Mouse (Mus musculus): ENCODE results near the gene Thoc6. TPM values are rescaled to one million over a fixed set of nuclear protein-coding genes. Genes with fewer than 3 reads are reported as not detected.
A peak's percentile ranks its signal among the peaks of the same experiment; 100 is the strongest.

Thoc6 gene
- total and polyA plus RNA-seq, 2 experiments = 6.0 to 10.3 TPM

DNA sequence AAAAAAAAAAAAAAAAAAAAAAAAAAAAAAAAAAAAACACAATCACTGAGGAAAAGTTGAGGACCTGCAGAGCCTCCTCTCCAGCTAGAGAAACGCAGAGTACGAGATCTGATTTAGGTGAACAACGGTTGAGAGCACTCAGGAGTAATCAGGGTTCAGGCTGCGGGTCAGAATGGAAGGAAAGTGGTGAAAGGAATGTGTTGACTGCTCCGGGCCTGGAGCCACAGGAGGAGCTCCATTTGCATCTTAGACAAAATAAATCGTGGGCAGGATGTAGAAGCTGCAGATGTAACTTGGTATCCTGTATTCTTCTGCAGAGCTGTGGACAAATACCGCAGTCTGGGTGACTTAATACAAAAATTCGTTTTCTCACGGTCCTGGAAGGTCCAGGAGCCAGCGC, 27.8 kb downstream of the Thoc6 start:
- TF ChIP-seq CTCF (IDR thresholded peaks at IDR 0.05; ENCODE audit: low read depth, low read length) (no peak), POLR2A (IDR thresholded peaks at IDR 0.05; ENCODE audit: extremely low read depth, insufficient read depth, low read length) (no peak)
- H3K79me2 ChIP-seq (ENCODE audit: control insufficient read depth, insufficient read depth, low read length) = no peaks in the 10 kb centered on the region
- H3K4me1 ChIP-seq (ENCODE audit: control insufficient read depth, insufficient read depth, low read length) = peaks cover 2% of the 10 kb centered on the region; the same call in 1 of the 2 replicates
- H3K9ac ChIP-seq (ENCODE audit: low read depth, low read length) = no peak overlapping the region
- peaks cover 13% of the 10 kb centered on the region for H3K27me3 ChIP-seq (ENCODE audit: control insufficient read depth, insufficient read depth, low read length)
- DNase-seq (ENCODE audit: extremely low read depth, low read depth, low spot score) = no peak
- H3K4me3 ChIP-seq (ENCODE audit: insufficient read depth, low read depth, low read length) = no peak overlapping the region
- no peak overlapping the region for H3K27ac ChIP-seq (replicated peaks; ENCODE audit: insufficient read depth, low read depth, low read length)
- WGBS = 49% methylated on average over 10 of the region's 10 CpGs
- H3K36me3 ChIP-seq (ENCODE audit: control insufficient read depth, insufficient read depth, low read length) = no peaks in the 10 kb centered on the region

DNA sequence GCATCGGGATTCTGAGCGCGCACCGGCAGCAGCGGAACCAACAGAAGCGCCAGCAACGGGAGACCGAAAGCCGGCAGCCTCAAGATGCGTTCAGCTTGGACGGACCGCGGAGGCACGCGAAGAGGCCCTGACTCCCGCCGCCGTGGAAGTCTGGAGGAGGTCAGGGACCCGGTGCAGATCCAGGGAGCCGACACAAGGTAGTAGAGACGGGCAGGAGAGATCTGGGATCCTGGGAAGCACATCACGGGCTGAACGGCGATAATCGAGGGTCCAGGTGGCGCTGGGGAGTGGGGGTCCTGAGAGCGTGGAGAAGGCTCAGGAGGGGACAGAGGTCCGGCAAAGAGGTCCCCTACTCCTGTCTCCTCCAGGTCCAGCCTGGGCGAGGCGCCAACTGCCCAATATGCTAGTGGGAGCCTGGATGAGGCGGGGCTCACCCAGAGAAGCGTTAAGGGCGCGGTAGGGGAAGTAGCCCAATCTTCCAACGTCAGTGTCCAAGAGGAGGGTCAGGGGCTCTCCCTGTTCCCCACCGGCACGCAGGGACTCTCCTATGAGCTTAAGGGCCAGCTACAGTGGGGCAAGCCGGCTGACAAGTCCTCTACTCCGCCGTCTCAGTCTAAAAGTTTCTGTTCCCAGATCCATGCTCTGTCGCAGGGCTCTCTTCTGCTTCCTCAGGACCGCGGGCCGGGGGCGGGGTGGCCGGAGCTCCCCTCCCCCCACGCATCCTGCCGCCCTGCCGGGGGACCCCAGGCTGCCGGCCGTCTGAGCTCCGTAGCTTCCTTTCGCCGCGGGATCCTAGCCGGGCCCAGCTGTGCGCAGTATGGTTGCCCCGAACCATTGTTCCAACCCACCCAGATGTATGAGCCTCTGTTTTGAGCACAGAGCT, 28.8 kb downstream of the Thoc6 start, which contains the start of gene Mmp25:
Mmp25 (minus strand) TSS at position 665 of the 883 bp plus-strand sequence.
- no peak for TF ChIP-seq POLR2A (IDR thresholded peaks at IDR 0.05; ENCODE audit: extremely low read depth, insufficient read depth, low read length)
- TF ChIP-seq CTCF (IDR thresholded peaks at IDR 0.05; ENCODE audit: low read depth, low read length) = no peak
- Histone ChIP-seq H3K79me2 (ENCODE audit: control insufficient read depth, insufficient read depth, low read length) (no peaks in the 10 kb centered on the region), H3K27ac (replicated peaks; ENCODE audit: insufficient read depth, low read depth, low read length) (no peak within 1 kb of the TSS), H3K9ac (ENCODE audit: low read depth, low read length) (peak within 1 kb of the TSS; percentile 28; the same call in 1 of the 2 replicates), H3K36me3 (ENCODE audit: control insufficient read depth, insufficient read depth, low read length) (no peaks in the 10 kb centered on the region), H3K4me1 (ENCODE audit: control insufficient read depth, insufficient read depth, low read length) (peaks cover 2% of the 10 kb centered on the region; the same call in 1 of the 2 replicates), H3K27me3 (ENCODE audit: control insufficient read depth, insufficient read depth, low read length) (peaks cover 13% of the 10 kb centered on the region), H3K4me3 (ENCODE audit: insufficient read depth, low read depth, low read length) (peak within 1 kb of the TSS; percentile 50; the same call in 1 of the 2 replicates)
- 2% methylated on average over 58 of the region's 58 CpGs for WGBS
- no peak for DNase-seq (ENCODE audit: extremely low read depth, low read depth, low spot score)

DNA sequence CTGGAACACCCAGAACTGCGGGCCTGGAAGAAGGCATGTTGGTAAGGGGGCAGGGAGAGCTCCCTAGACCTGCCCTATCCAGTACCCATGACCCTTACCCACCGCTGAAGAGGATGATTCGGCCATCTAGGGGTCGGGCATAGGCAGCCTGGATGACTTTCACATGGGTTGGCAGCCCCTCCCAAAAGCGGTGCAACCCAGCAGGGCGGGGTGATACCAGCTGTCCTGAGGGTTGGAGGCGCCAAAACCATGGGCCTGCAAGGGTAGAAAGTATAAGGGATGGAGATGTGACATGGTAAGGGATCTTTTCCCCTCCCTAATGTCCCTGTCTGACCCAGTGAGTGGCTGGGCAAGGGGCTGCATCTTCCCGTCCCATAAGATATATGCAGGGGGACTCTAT, 42.4 kb downstream of the Thoc6 start:
- H3K4me3 ChIP-seq (ENCODE audit: insufficient read depth, low read depth, low read length) = no peak overlapping the region
- WGBS = 75% methylated on average over 8 of the region's 8 CpGs
- H3K4me1 ChIP-seq (ENCODE audit: control insufficient read depth, insufficient read depth, low read length) = no peaks in the 10 kb centered on the region
- TF ChIP-seq POLR2A (IDR thresholded peaks at IDR 0.05; ENCODE audit: extremely low read depth, insufficient read depth, low read length) = no peak
- no peak for TF ChIP-seq CTCF (IDR thresholded peaks at IDR 0.05; ENCODE audit: low read depth, low read length)
- no peaks in the 10 kb centered on the region for H3K36me3 ChIP-seq (ENCODE audit: control insufficient read depth, insufficient read depth, low read length)
- no peak overlapping the region for H3K9ac ChIP-seq (ENCODE audit: low read depth, low read length)
- no peaks in the 10 kb centered on the region for H3K79me2 ChIP-seq (ENCODE audit: control insufficient read depth, insufficient read depth, low read length)
- H3K27ac ChIP-seq (replicated peaks; ENCODE audit: insufficient read depth, low read depth, low read length) = no peak overlapping the region
- DNase-seq (ENCODE audit: extremely low read depth, low read depth, low spot score) = no peak
- no peaks in the 10 kb centered on the region for H3K27me3 ChIP-seq (ENCODE audit: control insufficient read depth, insufficient read depth, low read length)

DNA sequence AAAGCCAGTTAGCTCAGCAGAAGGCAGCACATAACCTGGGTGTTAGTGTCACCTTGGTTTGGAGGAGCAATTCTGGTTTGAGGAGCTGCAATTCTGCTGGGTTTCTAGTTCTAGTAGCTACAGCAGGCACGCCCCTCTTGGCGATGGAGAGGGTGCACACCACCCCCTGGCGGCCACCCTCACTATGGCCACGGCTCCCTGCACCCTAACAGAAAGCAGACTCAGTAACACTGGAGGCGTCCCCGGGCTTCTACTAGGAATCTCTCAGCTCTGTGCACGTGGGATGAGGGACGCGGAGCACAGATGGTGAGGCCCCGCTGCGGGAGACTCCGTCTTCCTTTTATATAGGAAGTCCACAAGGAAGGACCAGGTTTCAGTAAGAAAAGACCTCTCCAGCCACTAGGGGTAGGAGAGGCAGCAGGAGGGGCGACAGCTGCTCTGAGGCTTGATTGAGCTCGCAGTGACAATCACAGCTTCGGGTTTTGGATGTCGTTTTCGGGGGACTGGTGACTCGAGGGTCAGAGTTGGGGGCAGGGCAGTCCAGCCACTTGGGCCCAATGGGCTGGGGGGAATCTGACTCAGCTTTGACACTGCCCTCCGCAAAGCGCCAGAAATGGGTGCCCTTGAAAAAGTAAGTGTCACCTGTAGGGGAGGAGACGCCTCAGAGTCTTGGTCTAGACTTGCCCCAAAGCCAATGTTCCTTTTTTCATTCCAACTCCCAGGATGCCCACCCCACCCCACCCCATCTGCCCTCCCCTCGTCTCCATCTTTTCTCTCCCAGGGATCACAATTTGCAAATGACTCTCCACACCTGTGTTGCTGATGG, 43.3 kb downstream of the Thoc6 start:
- no peak overlapping the region for H3K4me3 ChIP-seq (ENCODE audit: insufficient read depth, low read depth, low read length)
- H3K4me1 ChIP-seq (ENCODE audit: control insufficient read depth, insufficient read depth, low read length) = no peaks in the 10 kb centered on the region
- no peak overlapping the region for H3K27ac ChIP-seq (replicated peaks; ENCODE audit: insufficient read depth, low read depth, low read length)
- H3K27me3 ChIP-seq (ENCODE audit: control insufficient read depth, insufficient read depth, low read length) = no peaks in the 10 kb centered on the region
- H3K36me3 ChIP-seq (ENCODE audit: control insufficient read depth, insufficient read depth, low read length) = no peaks in the 10 kb centered on the region
- WGBS = 14% methylated on average over 22 of the region's 22 CpGs
- DNase-seq (ENCODE audit: extremely low read depth, low read depth, low spot score) = peak; percentile 7
- H3K9ac ChIP-seq (ENCODE audit: low read depth, low read length) = no peak overlapping the region
- H3K79me2 ChIP-seq (ENCODE audit: control insufficient read depth, insufficient read depth, low read length) = no peaks in the 10 kb centered on the region
- TF ChIP-seq CTCF (IDR thresholded peaks at IDR 0.05; ENCODE audit: low read depth, low read length) = peak; percentile 83
- no peak for TF ChIP-seq POLR2A (IDR thresholded peaks at IDR 0.05; ENCODE audit: extremely low read depth, insufficient read depth, low read length)

DNA sequence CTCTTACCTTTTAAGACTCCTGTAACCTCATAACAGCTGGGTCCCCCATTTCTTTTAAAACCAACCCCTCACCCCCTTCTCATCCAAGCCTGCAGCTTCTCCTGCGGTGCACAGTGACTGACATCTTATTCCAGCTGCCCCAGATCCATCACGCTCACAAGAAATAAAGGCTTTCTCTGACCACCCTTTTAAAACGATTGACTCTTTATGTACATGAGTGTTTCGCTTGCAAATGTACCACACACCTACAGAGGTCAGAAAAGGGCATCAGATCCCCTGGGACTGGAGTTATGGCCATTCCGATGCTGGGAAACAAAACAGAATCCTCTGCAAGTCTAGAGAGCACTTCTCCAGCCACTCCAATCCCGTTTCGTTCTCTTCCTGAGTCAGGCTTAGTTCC, 45.9 kb downstream of the Thoc6 start:
- Histone ChIP-seq H3K4me3 (ENCODE audit: insufficient read depth, low read depth, low read length) (no peak overlapping the region), H3K9ac (ENCODE audit: low read depth, low read length) (no peak overlapping the region), H3K79me2 (ENCODE audit: control insufficient read depth, insufficient read depth, low read length) (no peaks in the 10 kb centered on the region), H3K36me3 (ENCODE audit: control insufficient read depth, insufficient read depth, low read length) (no peaks in the 10 kb centered on the region), H3K27me3 (ENCODE audit: control insufficient read depth, insufficient read depth, low read length) (no peaks in the 10 kb centered on the region), H3K27ac (replicated peaks; ENCODE audit: insufficient read depth, low read depth, low read length) (no peak overlapping the region), H3K4me1 (ENCODE audit: control insufficient read depth, insufficient read depth, low read length) (no peaks in the 10 kb centered on the region)
- TF ChIP-seq CTCF (IDR thresholded peaks at IDR 0.05; ENCODE audit: low read depth, low read length) (no peak), POLR2A (IDR thresholded peaks at IDR 0.05; ENCODE audit: extremely low read depth, insufficient read depth, low read length) (no peak)
- DNase-seq (ENCODE audit: extremely low read depth, low read depth, low spot score) = no peak
- whole genome bisulfite sequencing = 54% methylated on average over 7 of the region's 7 CpGs
